Mouse (Mus musculus): ENCODE measurements at regions not wholly inside any gene's neighbourhood (a gene's known extent, or its start where the extent isn't known, plus 50 kb on each side); places are given as distances from the start of the nearest gene placed in this dataset.

DNA sequence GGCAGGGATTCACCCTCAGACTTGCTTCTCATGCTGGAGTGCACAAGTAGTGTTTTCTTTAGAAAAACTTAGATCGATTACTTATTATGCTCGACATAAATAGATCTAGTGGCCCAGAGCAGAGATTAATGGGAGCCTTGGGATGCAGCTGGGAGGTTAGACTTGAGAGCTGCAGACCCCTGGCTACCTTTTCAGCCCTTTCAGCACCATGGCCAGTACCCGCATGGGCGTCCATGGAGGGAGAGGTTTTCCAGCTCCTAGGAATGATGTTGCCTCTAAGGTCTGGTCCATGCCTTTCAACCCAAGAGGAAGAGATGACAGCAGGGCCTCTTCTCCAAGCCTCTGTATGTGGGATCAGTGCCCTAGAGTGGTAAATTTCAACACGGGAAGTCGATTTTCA is 73.3 kb upstream of the Lrfn2 start:
- DNase-seq = no peak
- intact Hi-C loops (cut with DNase I) = no loop called here

DNA sequence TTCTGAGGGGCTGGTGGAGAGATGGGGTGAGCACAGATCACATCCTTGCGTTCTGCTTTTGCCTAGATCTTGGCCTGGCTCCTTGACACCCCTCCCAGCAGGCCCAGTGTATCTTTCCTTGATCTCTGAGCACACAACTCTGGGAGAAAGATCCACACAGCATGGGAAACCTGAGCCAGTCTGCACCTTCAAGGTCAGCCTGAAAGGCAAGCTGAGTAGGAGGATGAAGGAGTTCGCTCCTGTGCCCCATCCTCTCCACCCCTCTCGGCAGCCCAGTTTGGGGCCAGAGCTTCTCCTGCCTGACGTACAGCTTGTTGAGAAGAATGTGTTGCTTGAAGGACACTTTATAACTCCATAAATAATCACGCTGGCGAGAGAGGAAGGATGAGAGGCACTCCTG is 61.7 kb upstream of the Lrfn2 start:
- intact Hi-C loops (cut with DNase I) = loop anchor here (5.0 kb wide), 1 partner anchor 187 kb away; no protein-coding TSS in a partner anchor
- no peak for DNase-seq

DNA sequence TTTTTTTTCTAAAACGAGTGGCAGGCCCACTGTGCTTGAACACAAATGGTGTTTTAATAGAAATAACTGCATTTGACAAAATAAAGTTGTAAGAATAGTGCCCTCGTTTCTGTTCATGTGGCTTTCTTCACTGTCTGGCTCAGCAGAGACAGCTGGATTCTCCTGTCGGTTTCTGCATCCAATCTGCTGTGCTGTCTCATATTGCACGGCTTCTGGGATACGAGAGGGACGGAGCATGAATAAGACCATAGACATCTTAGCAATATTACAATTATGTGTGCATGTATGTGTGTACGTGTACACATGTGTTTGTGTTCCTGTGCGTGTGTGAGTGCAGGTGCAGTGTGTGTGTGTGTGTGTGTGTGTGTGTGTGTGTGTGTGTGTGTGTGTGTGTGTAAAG is 54.7 kb upstream of the Lrfn2 start:
- no peak for DNase-seq
- intact Hi-C loops (cut with DNase I) = no loop called here

DNA sequence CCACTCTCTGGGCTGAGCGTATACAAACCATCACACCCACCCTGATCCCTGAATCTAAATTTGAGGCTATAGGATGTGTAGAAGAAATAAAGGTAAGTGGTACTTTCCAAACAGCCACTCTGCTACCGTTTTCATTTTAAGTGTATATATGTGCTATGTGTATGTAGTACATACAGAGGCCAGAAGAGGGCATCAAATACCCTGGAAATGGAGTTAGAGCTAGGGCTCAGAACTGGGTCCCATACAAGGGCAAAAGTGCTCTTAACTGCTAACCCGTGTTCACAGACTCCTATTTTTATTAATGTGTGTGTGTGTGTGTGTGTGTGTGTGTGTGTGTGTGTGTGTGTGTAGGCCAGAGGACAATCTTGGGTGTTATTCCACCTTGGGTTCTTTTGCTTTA is 51.6 kb upstream of the Lrfn2 start:
- intact Hi-C loops (cut with DNase I) = no loop called here

DNA sequence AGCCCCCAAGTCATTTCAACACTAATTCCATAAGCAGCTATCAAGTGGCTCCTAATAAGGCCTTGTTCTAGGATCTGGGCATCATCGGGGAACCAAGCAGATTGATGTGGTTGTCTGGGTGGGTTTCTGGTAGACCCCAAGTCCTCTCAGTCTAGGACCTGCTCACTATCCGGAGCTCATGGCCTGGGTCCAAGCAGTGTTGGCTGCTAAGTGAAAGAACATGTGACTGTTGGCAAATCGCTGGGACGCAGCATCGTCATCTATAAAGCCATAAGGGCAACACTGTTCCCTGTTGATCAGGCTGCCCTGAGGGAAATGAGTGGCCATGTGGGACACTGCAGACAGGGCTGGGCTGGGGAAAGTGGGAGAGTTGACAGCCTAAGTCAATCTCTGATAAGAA is 50.2 kb upstream of the Lrfn2 start:
- intact Hi-C loops (cut with DNase I) = no loop called here
- no peak for DNase-seq

More for the DNA sequence above, 51.6 kb upstream of the Lrfn2 start:
- no peak for DNase-seq
